In the genomic region with DNA sequence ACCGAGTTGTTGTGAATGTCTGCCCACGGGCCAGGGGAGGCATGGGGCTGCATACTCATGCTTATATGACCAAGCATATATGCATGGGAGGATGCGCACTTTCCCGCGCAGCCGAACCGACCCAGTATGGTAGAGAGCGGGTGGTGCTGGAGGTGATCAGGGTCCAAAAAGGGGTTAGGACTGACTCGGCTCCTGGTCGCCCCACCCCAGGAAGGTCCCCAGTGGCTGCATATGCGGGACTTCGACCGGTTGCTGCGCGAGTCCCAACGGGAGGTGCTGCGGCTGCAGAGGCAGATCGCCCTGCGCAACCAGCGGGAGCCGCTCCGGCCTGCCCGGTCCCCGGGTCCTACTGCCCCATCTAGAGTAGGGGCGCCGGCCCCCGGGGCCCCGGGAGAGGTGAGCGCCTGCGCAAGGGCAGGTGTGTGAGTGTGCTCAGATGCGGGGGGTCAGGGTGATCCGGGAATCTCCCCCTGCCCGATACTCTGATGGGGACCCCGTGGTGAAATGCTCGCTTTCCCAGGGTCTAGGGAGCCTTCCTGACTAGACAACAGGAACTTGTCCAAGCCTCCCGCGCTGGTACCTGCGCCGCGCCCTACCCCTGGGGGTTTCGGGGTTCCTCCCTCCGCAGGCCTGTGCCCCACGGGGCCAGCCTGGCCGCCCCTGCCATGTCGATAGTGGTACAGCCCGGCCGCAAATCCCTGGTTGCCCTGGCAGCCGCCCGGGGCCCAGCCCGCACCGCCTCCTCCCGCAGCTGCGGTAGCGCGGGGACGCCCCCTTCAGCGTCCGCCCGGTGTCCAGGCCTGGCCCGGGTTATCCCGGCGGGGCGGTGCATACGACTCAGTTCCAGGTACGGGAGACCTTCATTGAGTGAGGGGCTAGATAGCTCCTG, we compare ENCODE assay signal across 9 mouse cellular contexts. TPM values are rescaled to one million over a fixed set of nuclear protein-coding genes. Genes with fewer than 3 reads are reported as not detected.
DNase-seq lines count a peak whose midpoint lies in the region; ATAC-seq lines count a peak whose summit lies in the region.
"Had no signal": no experiment of that assay in that cellular context is flagged by ENCODE, and none has a peak within 500 bp of the region (broad histone marks: within the 10 kb centered on the region; RNA-seq: fewer than 3 reads in every experiment).

No protein-coding gene starts in this region.

- peaks cover 67% of the 10 kb centered on the region for H3K27me3 ChIP-seq in midbrain, embryonic 12.5 days
- no peaks in the 10 kb centered on the region; the same call in 1 of the 2 replicates for H3K27me3 ChIP-seq in splenic B cell, adult 2 months (ENCODE audit: control insufficient read depth, insufficient read depth, low read length, poor library complexity, severe bottlenecking)

- H3K4me3 ChIP-seq in midbrain, embryonic 12.5 days, result peak overlapping the region; percentile 74

- peak overlapping the region; percentile 58 for H3K27ac ChIP-seq in midbrain, embryonic 12.5 days (replicated peaks)

- peak overlapping the region; percentile 82 for H3K9ac ChIP-seq in midbrain, embryonic 12.5 days (replicated peaks)

- H3K4me2 ChIP-seq in midbrain, embryonic 12.5 days (replicated peaks), result peak overlapping the region; percentile 98

- peaks cover 52% of the 10 kb centered on the region for H3K4me1 ChIP-seq in midbrain, embryonic 12.5 days

- peak; percentile 50 for ATAC-seq in midbrain, embryonic 12.5 days (ENCODE audit: low FRiP score, low read depth)

- DNase-seq in thymus, postnatal 0 days (ENCODE audit: low spot score), result peak; percentile 16
- DNase-seq in thymus, adult 18-20 months, result no peak
- peak; percentile 85 for DNase-seq in cerebellum, adult 9-11 months
- DNase-seq in frontal cortex, postnatal 36 days (ENCODE audit: low spot score in 2 of 2), result peak; percentile 50
- peak; percentile 58 to 74 for DNase-seq in layer of hippocampus, postnatal 10 days (ENCODE audit: low spot score in 2 of 2)
- peak; percentile 72 for DNase-seq in splenic B cell, adult 2 months (ENCODE audit: low read depth, low spot score)
- no peak for DNase-seq in gastrocnemius, postnatal 4 days (ENCODE audit: low spot score in 2 of 2)

- under 1% methylated on average over 65 of the region's 65 CpGs for WGBS in midbrain, embryonic 12.5 days

- no peaks in the 10 kb centered on the region for H3K9me3 ChIP-seq in midbrain, embryonic 12.5 days

- peaks cover 6% of the 10 kb centered on the region; the same call in 1 of the 2 replicates for H3K36me3 ChIP-seq in midbrain, embryonic 12.5 days
- no peaks in the 10 kb centered on the region for H3K36me3 ChIP-seq in splenic B cell, adult 2 months (ENCODE audit: control insufficient read depth, insufficient read depth, low read length, poor library complexity, severe bottlenecking)

RNA-seq across cellular contexts. Expression of gene Tspoap1, which starts 3.9 kb away (rescaled TPM):
- 2.6 and 4.0 TPM in 2 replicates for polyA plus RNA-seq in thymus, postnatal 0 days (2015; fragmentation: Nextera tagmentation; extraction: Ambion mirVana)
- 100 to 1,000 TPM; 149 to 174 TPM for total RNA-seq in layer of hippocampus, postnatal 10 days (2021)
- polyA plus RNA-seq in midbrain, embryonic 12.5 days (2016; fragmentation: Nextera tagmentation; extraction: Ambion mirVana), result 40.6 and 43.5 TPM in 2 replicates
- under 1 TPM; 0.18 to 0.39 TPM for total RNA-seq in gastrocnemius, postnatal 4 days (2021)

RNA-seq across cellular contexts. Expression of gene Supt4a, which starts 26.9 kb away (rescaled TPM):
- polyA plus RNA-seq in thymus, postnatal 0 days (2015; fragmentation: Nextera tagmentation; extraction: Ambion mirVana), result 425 and 454 TPM in 2 replicates
- total RNA-seq in layer of hippocampus, postnatal 10 days (2021), result 10 to 100 TPM; 56.1 to 59.9 TPM
- polyA plus RNA-seq in midbrain, embryonic 12.5 days (2016; fragmentation: Nextera tagmentation; extraction: Ambion mirVana), result 139 and 145 TPM in 2 replicates
- total RNA-seq in gastrocnemius, postnatal 4 days (2021), result 10 to 100 TPM; 52.1 to 55.5 TPM

RNA-seq across cellular contexts. Expression of gene Mpo, which starts 29.1 kb away (rescaled TPM):
- polyA plus RNA-seq in thymus, postnatal 0 days (2015; fragmentation: Nextera tagmentation; extraction: Ambion mirVana), result 5.0 and 6.2 TPM in 2 replicates
- total RNA-seq in layer of hippocampus, postnatal 10 days (2021), result under 1 TPM; 0.48 to 0.62 TPM
- 0.97 and 1.2 TPM in 2 replicates for polyA plus RNA-seq in midbrain, embryonic 12.5 days (2016; fragmentation: Nextera tagmentation; extraction: Ambion mirVana)
- under 1 TPM; 0.34 to 0.93 TPM for total RNA-seq in gastrocnemius, postnatal 4 days (2021)
- total RNA-seq: neutrophil, adult 5-6 weeks had no signal

Comparison
In these comparisons a context has a peak if more than half of its experiments do, and no peak if none do; other contexts are left out.
1. DNase-seq: peak in thymus, postnatal 0 days (single experiment), cerebellum, adult 9-11 months (single experiment), frontal cortex, postnatal 36 days (2 of 2), layer of hippocampus, postnatal 10 days (2 of 2) and splenic B cell, adult 2 months (single experiment); none in thymus, adult 18-20 months (0 of 2) and gastrocnemius, postnatal 4 days (0 of 2).
2. RNA of gene Tspoap1, which starts 3.9 kb away (total RNA-seq): 149 to 174 TPM in layer of hippocampus, postnatal 10 days; 0.18 to 0.39 TPM in gastrocnemius, postnatal 4 days; every median in the first group is over 100 times any median in the second.